Mouse (Mus musculus): ENCODE data around the gene Ly86. TPM values are rescaled to one million over a fixed set of nuclear protein-coding genes. Genes with fewer than 3 reads are reported as not detected.

The Ly86 gene
- total RNA-seq (2021) = 1 to 10 TPM; 7.7 to 9.3 TPM

DNA sequence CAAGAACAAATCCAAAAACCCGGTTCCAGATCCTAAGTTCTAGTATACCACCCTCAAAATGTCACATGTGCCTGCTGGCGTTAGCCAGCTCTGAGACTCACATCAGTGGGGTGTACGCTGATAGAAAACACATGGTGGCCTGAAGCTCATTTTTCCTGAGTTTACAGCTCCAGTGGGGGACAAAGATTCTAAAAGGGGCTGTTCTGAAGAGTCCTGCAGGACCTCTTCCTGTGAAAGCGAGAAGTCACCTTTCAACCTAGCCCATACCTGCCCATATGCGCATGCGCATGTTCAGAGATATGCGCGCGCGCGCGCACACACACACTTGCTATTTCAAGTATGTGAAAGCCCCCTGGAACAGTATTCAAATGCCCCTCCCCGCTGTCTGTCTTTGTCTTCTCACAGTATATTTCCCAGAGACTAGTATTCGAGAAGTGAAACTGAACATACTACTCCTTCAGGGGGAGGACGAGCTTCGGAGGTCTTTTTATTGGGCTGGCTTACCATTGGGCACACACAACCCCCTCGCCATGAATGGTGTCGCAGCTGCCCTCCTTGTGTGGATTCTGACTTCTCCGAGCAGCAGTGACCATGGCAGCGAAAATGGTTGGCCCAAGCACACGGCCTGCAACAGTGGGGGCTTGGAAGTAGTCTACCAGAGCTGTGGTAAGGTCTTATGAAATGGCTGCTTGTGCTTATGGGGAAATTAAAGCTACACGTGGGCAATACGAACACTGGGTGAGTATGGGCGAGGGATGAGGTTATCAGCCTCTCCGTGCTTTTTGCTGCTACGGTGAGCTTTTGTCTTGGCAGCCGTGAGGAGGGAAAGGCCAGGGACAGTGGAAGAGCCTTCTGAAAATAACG is at the start of gene Ly86:
Ly86 (plus strand) TSS at position 300 of the 864 bp plus-strand sequence.
- DNase-seq (ENCODE audit: low spot score in 2 of 2) = no peak
- intact Hi-C loops (cut with DNase I) = no loop called here

DNA sequence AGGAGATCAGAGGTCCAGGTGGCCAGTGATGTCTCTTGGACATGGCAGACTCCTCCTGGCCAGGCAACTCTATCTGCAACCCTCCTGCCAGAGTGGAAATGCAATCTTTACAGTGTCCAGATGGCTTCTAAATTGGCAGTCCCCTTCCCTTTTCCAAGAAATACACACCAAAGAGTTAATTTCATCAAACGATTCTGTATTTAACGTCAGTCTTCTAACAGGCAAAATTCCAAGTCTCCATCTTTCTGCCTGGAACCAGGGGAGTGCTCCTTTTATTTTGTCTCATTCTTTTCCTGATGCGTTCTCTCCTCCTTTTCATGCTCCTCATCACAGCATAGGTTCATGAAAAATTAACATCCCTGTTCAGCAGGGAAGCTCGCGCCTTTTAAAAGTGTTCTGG is 47.1 kb upstream of the Ly86 start:
- no peak for DNase-seq (ENCODE audit: low spot score in 2 of 2)
- intact Hi-C loops (cut with DNase I) = no loop called here

DNA sequence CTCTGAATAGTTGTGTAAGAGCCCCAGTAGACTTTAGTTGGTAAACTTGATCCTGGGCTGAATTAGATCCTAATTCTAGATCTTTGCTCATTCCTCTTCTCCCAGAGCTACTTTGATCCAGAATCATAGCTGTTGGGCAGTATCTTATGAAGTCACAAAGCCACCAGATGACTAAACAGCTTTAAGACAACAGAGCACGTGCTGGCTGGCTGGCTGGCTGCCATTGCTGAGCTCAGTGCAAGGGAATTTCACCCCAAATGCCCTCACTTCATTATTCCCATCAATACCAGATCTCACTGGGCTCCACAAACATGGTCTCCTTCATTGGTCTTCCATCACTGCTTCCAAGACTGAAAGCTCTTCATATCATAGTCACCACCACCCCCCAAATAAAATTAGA is 46.2 kb upstream of the Ly86 start:
- no peak for DNase-seq (ENCODE audit: low spot score in 2 of 2)
- intact Hi-C loops (cut with DNase I) = no loop called here

DNA sequence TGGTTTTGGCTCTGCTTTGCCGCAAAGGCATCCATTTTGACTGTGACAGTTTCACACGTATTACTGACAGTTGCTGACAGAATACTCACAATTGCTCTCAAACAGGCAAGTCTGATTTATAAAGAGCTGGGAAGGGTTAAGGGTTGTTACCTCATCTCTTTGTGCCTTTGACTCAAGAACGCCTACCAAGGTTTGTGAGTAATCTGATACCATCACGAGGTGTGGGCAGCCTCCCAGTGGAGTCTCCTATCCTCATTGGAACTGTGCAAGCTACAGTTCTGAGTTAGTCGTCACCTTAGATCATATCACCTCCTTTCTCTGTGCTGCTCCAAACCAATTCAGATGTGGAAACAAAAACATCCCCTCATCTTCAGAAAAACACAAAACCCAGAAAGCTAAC is 42.1 kb upstream of the Ly86 start:
- DNase-seq (ENCODE audit: low spot score in 2 of 2) = peak in 1 of 2 experiments; percentile 15
- intact Hi-C loops (cut with DNase I) = no loop called here

DNA sequence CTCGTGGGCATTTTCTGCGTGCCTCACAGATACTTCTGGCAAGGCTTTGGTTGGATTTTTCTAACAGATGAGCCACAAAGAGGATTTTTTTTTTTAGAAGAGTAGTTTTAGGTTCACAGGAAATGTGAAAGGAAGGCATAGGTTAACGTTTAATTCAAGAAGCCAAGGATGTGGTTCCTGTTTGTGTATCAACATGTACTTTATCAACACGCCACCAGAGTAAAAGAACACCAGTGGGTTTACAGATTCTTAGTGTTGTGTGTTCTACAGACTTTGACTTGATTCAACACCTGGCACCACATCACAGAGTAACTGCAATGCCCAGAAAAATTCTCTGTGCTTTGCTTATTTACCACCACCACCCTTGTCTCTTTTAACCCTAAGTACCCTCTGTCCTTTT is 37.0 kb upstream of the Ly86 start:
- no peak for DNase-seq (ENCODE audit: low spot score in 2 of 2)
- intact Hi-C loops (cut with DNase I) = no loop called here

DNA sequence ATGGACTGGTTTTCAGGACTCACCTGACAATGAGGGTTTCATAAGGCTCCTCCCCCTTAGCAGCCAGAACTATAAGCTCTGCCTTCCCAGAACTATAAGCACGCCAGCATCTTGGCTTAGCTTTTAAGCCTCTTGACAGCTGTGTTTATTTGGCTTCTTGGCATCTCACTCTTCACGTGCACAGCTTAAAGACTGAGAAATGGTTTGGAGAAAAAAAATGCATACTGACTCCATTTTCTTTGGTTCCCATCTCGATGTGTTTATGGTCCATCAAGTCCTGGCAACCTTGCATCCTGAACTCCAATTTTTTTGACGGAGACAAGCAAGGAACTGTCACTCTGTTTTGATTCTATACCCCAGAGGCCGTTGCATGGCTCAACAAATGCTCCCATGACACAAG is 35.7 kb upstream of the Ly86 start:
- DNase-seq (ENCODE audit: low spot score in 2 of 2) = no peak
- intact Hi-C loops (cut with DNase I) = no loop called here

DNA sequence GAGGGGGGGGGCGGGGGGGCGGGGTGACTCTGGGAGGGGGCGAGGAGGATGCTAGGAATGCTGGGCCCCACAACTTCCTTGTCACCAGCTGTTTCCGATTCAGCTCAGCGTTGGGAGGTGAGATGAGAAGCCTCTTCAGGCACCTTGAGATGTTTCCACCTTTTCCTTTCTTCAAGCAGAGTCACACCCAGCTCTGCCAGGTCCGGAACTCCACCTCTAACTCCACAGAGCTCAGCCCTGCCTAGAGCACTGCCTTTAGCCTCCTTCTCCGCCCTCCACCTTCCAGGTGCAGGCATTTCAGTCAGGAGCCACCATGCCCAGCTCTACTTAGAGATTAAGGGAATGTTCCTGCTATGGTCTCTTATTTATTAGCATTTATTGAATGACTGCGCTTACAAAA is 34.7 kb upstream of the Ly86 start:
- intact Hi-C loops (cut with DNase I) = loop anchor here (10.0 kb wide), 1 partner anchor 736 kb away; no protein-coding TSS in a partner anchor

DNA sequence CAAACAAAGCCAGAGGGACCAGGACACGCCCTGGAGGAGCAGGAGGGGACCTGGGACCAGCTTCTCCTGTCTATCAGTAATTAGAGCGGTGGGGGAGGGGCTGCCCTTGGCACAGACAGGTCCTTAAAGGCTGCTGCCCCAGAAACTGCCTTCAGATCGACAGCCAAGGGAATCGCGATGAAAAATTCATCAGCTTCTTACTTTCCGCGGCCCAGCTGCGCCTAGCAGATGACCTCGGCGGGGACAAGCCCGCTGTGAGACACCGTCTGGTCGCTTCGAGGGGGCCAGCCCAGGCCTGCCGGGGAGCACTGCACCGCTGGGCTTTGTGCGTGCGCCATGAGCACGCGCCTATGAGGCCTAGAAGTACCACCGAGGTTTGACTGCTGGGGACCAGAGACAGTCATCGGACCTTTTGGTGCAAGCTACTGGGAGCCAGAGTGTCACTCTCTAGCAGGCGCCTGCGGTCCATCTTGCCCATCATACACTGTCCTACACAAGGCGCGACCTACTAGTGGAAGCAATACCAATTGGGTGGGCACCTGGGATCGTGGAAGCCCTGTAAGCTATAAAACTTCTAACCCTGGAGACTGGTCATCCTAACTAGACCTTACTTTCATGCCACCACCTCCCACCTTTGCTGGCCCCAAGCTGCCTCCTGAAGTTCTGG is 33.3 kb upstream of the Ly86 start:
- intact Hi-C loops (cut with DNase I) = loop anchor here (1.0 to 10.0 kb wide), 12 partner anchors 114 to 1291 kb away; no protein-coding TSS in a partner anchor
- DNase-seq (ENCODE audit: low spot score in 2 of 2) = peak in 1 of 2 experiments; percentile 60

More for the DNA sequence above, 34.7 kb upstream of the Ly86 start:
- no peak for DNase-seq (ENCODE audit: low spot score in 2 of 2)

DNA sequence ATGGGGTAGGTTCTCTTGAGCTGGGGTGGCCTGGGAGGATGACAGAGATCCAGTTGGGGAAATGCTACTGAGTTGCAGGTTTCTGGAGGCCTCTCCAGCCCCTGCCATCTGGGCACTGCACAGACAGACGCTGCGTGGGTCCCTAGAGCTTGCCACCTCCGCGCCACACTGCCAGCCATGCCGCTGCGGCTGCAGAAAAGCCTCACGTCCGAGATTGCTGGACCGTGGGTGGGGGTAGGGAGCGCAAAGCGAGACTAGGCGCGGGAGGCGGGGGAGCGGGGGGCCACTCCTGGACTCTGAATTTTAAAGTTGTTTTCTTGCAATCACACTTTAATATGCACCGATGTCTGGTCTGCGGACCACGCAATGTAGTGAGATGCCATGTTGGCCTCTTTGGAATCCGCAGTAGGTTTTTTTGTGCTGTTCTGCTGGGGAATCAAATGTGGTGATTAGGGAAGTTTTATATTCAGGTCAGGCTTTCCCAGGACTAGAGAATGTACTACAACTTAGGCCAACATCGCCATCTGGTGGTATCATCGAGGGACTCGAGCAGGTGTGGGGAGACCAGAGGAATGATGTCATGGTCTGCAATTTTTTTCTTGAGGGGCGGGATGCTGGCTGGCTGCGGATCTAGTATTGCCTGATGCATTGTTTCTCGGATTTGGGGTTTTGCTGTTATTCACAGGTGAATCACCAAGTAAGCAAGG is 32.6 kb upstream of the Ly86 start:
- peak; percentile 92 to 98 for DNase-seq (ENCODE audit: low spot score in 2 of 2)
- intact Hi-C loops (cut with DNase I) = loop anchor here (1.0 to 10.0 kb wide), 12 partner anchors 115 to 1292 kb away; no protein-coding TSS in a partner anchor

DNA sequence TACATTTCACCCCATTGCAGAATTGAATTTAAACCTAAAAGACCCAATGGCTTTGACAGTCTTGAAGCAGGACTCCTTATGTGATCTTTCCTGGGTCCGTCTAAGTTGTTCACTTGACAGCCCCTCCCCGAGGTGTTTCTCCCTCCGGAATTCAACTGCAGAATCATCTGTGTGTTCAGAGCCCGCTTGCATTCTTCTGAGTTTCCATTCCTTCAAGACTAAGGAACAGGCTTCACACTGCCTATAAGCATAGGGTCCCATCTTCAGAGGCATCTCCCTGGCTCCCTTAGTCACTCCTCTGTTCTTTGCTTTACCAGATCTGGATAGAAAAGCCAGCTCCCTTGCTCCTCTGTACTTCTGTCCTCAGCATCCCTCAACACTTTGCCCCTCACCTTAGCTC is 32.1 kb upstream of the Ly86 start:
- intact Hi-C loops (cut with DNase I) = loop anchor here (1.0 to 10.0 kb wide), 12 partner anchors 116 to 1293 kb away; no protein-coding TSS in a partner anchor
- no peak for DNase-seq (ENCODE audit: low spot score in 2 of 2)

DNA sequence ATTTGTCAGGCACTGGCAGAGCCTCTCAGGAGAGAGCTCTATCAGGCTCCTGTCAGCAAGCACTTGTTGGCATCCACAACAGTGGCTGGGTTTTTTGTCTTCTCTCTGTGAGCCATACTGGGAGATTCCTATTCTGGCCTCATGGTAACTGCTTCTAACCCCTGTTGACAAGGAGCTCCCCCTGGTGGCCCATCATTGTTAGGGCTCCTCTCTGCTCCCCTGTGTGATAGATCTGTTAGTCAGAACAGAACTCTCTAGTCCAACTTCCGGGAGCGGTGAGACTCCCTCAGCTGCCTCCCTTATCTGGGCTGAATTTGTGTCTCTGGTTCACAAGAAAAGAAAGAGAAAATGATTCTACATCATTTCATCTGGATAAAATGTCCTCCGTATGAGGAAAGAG is 19.5 kb upstream of the Ly86 start:
- intact Hi-C loops (cut with DNase I) = loop anchor here (5.0 kb wide), 1 partner anchor 1308 kb away; no protein-coding TSS in a partner anchor
- peak; percentile 50 to 77 for DNase-seq (ENCODE audit: low spot score in 2 of 2)

DNA sequence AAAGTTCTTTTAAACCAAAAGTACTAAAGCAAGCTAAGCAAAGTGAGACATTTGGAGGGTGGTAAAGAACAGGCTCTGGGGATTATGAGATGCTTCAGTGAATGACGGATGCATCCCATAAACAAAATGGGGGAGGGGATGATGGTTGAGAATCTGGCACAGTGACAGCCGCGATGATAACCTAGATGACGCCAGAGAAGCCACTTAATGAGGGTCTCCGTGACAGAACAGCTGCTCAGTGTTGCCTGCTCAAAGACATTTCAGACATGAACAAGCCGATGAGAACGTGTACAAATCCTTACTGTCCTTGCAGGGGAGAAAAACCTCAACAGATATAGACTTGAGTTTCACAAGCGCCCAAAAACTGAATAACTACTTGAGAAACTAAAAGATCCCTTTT is 15.3 kb upstream of the Ly86 start:
- intact Hi-C loops (cut with DNase I) = loop anchor here (5.0 kb wide), 1 partner anchor 1312 kb away; no protein-coding TSS in a partner anchor
- DNase-seq (ENCODE audit: low spot score in 2 of 2) = no peak

DNA sequence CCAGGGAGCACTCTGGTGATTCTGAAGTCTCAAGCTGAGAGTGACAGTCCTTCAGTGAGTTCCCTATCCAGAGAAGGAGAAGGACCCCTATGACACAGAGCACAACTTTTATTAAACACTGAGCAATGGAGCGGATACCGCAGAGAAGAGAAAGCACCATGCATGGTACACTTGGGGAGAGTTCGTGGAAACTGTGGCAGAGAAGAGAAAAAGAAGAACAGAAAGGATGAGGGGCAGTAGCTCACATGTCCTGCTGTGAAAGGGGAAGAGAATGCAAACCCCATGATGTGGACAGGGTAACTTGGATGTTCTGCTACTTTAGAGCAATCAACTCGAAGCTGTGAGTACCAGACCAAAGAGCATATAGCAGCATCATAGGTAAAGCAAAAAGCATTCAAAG is 14.0 kb upstream of the Ly86 start:
- no peak for DNase-seq (ENCODE audit: low spot score in 2 of 2)
- intact Hi-C loops (cut with DNase I) = no loop called here

DNA sequence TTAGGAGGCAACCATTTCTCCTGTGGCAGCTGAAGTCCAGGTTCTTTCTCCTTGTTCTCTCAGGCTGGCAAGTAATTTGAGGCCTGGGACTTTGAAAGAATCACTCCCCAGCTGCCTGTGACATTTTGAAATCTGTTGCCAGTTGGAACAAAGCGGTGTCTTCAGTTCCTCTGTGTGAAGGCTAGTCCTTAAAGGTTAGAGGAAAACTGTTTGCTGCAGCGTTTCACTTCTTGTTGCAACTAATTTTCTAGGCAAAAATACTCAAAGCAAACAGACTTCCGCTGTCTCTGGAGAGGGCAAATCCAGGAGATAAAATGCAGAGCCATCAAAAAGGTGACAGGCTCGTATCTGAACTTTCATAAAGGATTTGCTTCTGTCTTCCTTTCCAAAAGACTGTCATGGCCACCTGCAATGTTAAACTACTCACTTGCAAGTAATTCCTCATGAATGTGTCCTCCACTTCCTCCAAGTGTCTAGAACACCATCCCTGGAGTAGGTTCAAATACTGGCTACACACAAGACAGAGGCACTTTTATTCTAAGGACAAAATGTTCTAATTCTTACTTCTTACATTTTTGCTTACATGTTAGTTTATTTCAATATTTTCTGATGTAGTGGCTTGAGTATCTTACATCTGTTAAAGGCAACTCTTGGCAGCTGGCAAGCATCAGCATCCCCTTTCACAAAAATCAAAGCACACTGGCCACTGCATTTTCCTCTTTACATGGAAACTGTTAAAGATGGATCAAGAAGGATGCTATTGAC is 12.0 kb upstream of the Ly86 start:
- DNase-seq (ENCODE audit: low spot score in 2 of 2) = no peak

DNA sequence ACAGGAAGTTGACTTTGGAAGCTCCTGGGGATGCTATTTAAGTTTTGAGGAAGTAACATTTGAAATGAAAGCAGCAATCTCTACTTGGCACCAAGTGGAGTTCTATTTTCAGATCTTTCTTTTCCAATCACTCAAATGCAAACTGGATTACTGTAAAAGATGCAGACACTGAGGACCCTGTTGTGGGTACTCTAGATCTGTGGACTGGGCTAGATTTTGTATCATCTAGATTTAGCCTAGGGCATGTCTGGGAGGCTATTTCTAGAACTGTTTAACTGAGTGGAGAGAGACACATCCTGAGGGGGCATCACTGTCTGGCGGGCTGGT is 11.5 kb upstream of the Ly86 start:
- DNase-seq (ENCODE audit: low spot score in 2 of 2) = no peak
- intact Hi-C loops (cut with DNase I) = no loop called here

More for the DNA sequence above, 12.0 kb upstream of the Ly86 start:
- intact Hi-C loops (cut with DNase I) = no loop called here

DNA sequence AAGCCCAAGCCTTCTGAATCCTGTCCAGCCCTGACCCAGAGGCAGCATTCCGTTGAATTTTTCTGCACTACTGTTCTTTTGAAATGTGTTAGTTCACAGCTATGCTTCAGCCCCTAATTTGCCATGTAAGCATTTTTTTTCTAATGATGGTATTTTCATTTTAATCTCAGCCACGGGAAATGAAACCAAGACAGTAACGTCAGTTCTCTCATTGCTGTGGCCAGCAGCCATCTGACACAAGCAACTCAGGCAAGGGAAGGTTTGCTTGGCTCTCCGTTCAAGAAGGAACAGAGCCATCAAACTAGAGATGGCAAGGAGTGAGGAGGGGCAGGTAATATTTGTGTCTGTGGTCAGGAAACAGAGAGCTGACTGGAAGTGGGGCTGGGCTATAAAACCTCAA is 7.7 kb upstream of the Ly86 start:
- intact Hi-C loops (cut with DNase I) = no loop called here
- DNase-seq (ENCODE audit: low spot score in 2 of 2) = no peak

DNA sequence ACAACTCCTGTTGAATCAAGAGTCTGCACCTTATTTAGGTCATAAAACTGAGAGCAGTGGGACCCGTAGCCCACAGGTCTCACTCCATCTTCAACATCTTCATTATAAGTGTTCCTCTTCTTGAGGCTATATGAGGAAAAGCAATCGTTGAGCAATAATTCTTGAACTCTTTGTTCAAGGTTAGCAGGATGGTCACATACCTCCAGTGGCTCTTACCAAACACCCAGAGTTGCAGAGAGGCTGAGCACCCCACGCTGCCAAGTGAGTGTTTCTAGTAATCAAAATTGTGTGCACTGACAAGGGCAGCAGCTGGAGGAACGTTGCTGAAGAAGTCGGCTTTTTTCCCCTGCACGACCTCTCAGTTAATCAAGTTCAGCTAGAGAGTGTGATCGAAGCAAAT is 7.1 kb upstream of the Ly86 start:
- intact Hi-C loops (cut with DNase I) = no loop called here
- no peak for DNase-seq (ENCODE audit: low spot score in 2 of 2)

DNA sequence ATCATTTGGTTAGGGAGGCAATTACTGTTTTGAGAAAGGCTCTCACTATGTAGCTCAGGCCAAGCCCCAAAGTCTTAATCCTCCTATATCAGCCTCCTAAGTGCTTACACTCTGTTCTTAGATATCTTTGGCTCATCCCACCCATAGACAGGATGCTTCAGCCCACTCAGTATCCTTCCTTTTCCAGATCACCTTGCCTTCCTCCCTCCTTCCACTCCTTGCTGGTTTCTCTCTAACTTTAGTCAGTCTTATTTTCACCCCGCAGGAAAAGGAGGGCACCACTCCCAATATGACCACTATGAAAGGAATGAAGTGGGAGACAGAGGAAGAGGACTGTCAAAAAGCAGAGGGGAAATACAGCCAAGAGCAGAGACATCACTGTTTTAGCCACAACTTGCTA is 2.2 kb upstream of the Ly86 start:
- DNase-seq (ENCODE audit: low spot score in 2 of 2) = peak in 1 of 2 experiments; percentile 73
- intact Hi-C loops (cut with DNase I) = no loop called here

DNA sequence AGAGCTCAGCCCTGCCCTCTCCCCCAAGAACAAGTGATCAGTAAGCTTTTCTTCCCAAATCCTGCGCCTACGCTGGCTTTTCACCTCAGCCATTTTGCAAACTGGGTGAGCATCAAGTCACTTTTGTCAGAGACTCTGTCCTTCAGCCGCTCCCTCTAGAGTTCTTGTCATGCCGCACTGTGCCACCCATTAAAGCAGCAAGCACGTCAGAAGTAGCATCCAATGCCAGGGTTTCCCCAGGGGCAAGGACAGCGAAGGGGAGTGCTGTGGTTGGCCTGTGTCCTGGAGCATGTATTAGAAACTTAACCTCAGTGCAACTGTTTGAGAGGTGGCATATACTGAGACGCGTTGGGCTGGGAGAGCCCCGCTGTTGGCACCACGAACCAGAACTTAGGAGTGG is 815 bp downstream of the Ly86 start:
- no peak for DNase-seq (ENCODE audit: low spot score in 2 of 2)
- intact Hi-C loops (cut with DNase I) = no loop called here
